Mouse (Mus musculus) testis, adult 2 months (tissue): Measurements from ENCODE around the gene Pik3c2a.

Source experiments
- CTCF ChIP-seq: fragments of 200-500 bp; IDR thresholded peaks from 2 replicates; pipeline ENCODE4 v1.5.1; 2012; ENCODE audit warnings: low read depth, mild to moderate bottlenecking, inconsistent platforms, low read length, moderate library complexity; ENCODE audit not compliant: control insufficient read depth, insufficient read depth, insufficient replicate concordance
- POLR2A ChIP-seq: fragments of 200-500 bp; IDR thresholded peaks from 2 replicates; pipeline ENCODE4 v1.6.1; 2012; ENCODE audit warnings: low read depth, mild to moderate bottlenecking, inconsistent platforms, low read length, moderate library complexity; ENCODE audit not compliant: control insufficient read depth

GRCm38 (mm10) chr7:116331246-116331645, 112.0 kb downstream of the Pik3c2a start:
- TF ChIP-seq POLR2A, result no peak
- TF ChIP-seq CTCF, result no peak
